Mouse (Mus musculus): ENCODE results near the gene Clta.

The Clta gene

GRCm38 (mm10) chr4:44004126-44004525, at the start of gene Clta:
Gene Clta, plus strand, starts transcription at chr4:44004452.
- in situ Hi-C loops (cut with MseI, MboI) = no loop called here

- in situ Hi-C loops (cut with MseI, MboI) = no loop called here
Measured at GRCm38 (mm10) chr4:43957292-43957845, 46.9 kb upstream of the Clta start, which contains the start of gene Glipr2. Gene Glipr2, plus strand, starts transcription at chr4:43957401.

DNA sequence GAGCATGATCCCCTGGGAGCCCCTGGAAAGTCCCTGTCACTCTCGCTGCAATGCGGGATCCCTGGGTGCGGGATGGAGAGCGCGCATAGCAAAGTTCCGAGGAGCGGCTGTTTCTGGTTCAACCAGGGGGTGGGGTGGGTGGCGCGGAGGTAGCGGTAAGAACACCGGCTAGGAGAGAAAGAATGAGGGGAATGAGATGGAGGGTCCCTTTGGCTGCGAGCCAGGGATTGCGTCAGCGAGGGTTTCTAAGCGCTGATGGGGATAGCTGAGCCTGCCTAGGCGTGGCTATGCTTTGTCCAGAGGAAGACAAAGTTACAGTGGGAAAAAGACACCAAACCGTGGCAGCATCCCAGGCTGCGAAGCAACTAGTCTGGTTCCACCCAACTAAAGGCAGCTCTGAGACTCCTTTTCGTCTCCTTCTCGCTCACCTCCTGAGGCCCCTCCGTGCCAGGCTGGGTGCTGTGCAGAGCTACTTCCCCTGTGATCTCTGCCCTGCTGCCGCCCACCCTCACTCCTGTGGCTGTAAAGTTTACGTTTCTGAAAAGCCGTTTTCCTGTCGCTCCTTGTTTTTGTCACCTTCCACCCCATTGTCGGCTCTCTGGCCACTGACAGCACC, 46.3 kb upstream of the Clta start:
- in situ Hi-C loops (cut with MseI, MboI) = no loop called here

DNA sequence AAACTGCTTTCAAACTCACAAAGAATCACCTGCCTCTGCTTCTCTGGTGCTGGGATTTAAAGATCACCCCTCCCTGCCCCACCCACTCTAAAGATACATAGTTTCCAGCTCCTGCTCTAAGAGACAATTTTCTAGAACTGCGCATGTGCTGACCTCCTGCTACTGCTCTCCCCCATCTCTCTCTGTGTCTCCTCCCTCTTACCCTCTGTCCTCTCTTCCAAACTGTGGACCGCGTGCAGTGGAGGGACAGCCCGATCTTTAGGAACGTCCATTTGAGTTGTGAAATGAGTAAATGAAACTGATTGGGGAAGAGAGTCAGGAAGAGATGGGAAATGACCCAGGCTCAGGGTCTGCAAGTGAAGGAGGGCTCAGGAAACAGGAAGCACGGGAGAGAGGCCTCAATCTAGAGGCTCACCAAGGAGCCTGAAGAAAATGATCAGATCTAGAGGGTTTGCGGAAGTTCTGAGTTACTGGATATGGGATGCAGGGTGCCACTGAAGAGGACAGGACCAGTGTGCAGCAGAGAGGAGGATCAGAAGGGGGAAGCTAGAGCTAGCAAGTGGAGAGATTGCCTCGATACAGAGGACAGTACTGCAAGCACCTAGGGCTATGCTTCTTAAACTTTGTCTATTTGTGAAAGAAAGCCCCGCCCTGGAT, 44.6 kb upstream of the Clta start:
- in situ Hi-C loops (cut with MseI, MboI) = no loop called here

DNA sequence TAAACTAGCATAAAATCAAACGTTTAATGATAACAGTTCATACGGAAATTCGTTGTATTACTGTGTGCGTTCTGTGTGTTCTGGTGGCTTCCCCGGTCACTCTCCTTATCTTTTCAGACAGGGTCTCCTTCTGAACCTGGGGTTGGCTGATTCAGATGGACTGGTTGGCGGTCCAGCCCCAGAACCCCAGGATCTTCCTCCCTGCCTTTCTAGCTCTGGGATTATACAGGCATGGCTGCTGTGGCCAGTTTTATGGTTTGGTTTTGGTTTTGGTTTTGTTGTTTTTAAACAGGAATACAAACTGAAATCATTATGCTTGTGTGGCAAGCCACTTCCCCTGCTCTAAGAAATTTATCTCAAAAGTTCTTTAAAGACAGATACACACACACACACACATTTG, 44.0 kb upstream of the Clta start:
- in situ Hi-C loops (cut with MseI, MboI) = no loop called here

- in situ Hi-C loops (cut with MseI, MboI) = no loop called here
Measured at GRCm38 (mm10) chr4:43964326-43964833, 39.9 kb upstream of the Clta start.

- in situ Hi-C loops (cut with MseI, MboI) = no loop called here
Measured at GRCm38 (mm10) chr4:43964951-43965684, 39.1 kb upstream of the Clta start.

- in situ Hi-C loops (cut with MseI, MboI) = no loop called here
Measured at GRCm38 (mm10) chr4:43965856-43966535, 38.3 kb upstream of the Clta start.

DNA sequence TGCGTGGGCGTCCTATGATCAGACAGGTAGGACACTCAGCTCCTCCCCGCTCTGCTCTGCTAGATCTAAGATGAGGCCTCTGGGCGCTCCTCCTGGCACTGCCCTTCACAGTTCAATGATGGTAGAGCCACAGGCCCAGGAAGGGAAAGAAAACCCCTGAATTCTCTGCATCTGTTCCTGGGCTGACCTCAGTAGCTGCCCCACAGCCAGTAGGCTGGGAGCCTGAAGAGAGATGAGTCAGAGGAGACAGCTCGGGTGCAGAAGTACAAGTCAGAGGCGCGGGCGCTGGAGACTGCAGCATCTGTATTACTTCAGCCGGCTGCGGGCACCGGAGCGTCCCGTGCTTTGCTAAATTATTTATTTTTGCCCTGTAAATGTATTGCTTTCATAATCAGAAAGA, 35.6 kb upstream of the Clta start:
- in situ Hi-C loops (cut with MseI, MboI) = no loop called here

GRCm38 (mm10) chr4:43969373-43969772, 34.9 kb upstream of the Clta start:
- in situ Hi-C loops (cut with MseI, MboI) = no loop called here

DNA sequence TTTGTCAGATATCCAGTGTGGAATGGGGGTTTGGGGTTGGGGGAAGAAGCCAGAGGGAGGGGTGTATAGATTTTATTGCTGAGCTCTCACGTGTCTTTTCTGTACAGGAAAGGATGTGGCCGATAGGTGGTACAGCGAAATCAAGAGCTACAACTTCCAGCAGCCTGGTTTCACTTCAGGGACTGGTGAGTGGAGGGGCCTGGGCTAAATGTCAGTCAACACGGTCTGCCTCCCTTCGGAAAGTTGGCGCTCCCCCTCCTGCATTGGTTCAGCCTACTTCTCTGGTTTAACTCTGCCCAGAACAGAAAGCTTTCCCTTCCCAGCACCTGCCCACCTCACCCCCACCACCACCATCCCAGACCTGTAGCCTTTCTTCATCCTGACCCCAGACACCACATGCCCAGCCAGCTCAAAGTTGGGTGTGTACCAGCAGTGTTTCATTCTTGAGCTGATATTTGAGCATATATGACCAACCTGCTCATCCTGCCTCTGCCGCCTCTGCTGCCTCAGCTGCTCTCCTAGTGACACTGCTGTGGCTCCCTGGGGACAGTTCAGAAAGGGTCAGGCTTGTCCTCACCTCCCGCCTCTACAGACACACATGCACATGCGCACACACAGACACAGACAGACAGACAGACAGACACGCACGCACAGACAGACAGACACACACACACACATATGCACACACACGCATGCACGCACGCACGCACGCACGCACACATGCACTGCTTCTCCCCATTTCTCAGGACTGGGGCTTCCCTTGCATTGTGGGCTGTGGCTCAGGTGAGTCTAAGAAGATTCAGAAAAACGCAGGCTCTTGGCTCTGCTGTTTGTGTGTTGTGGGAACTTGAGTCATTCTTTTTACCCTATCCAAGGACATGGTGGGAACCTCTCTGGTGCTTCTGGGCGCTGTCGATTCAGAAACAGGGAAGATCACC, 33.6 kb upstream of the Clta start:
- in situ Hi-C loops (cut with MseI, MboI) = no loop called here

DNA sequence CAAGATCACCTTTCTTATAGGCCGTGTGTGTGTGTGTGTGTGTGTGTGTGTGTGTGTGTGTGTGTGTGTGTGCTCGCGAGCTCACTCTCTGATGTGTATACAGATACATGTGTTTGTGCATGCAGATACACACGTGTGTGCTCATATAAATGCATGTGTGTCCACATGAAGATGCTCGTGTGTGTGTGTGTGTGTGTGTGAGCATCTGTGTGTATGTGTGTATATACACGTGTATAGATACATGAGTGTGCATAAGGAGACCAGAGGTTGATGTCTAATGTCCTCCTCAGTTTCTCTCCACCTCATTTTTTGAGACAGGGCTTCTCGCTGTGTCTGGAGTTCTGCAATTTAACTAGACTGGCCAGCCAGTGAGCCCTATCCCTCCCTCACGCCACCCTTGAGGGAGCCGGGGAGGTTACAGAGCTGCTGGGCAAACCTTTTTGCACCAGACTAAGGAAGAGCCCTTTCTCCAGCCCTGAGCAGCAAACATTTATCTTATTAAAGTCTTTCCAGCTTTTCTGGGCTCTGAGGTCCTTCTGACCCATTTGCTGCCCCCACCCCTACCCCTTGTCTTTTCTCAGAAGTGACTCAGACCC, 32.6 kb upstream of the Clta start:
- in situ Hi-C loops (cut with MseI, MboI) = no loop called here

DNA sequence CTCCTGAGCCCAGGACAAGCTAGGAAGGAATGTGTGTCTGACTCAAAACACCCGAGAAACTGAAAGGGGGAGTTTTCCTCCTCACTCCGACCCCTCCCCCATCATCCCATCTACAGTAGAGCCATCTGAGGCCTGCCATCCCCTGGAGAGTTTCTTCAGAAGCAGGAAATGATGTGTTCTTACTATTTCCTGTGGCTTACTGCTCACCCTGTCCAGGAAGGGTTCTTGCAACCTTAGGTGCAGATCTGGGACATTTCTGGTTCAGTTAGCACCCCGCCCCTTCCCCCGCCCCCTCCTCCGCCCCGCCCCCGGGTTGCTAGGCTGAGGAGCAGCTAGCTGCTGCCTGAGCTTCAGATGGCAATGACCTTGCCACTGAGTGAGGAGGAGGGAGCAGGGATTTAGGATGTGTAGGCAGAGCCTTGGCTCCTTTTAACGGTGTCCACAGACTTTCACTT, 32.1 kb upstream of the Clta start:
- in situ Hi-C loops (cut with MseI, MboI) = no loop called here

- in situ Hi-C loops (cut with MseI, MboI) = no loop called here
Measured at GRCm38 (mm10) chr4:43973526-43973981, 30.7 kb upstream of the Clta start.

- in situ Hi-C loops (cut with MseI, MboI) = no loop called here
Measured at GRCm38 (mm10) chr4:43974914-43975616, 29.2 kb upstream of the Clta start.

- in situ Hi-C loops (cut with MseI, MboI) = no loop called here
Measured at GRCm38 (mm10) chr4:43976223-43976740, 28.0 kb upstream of the Clta start.

DNA sequence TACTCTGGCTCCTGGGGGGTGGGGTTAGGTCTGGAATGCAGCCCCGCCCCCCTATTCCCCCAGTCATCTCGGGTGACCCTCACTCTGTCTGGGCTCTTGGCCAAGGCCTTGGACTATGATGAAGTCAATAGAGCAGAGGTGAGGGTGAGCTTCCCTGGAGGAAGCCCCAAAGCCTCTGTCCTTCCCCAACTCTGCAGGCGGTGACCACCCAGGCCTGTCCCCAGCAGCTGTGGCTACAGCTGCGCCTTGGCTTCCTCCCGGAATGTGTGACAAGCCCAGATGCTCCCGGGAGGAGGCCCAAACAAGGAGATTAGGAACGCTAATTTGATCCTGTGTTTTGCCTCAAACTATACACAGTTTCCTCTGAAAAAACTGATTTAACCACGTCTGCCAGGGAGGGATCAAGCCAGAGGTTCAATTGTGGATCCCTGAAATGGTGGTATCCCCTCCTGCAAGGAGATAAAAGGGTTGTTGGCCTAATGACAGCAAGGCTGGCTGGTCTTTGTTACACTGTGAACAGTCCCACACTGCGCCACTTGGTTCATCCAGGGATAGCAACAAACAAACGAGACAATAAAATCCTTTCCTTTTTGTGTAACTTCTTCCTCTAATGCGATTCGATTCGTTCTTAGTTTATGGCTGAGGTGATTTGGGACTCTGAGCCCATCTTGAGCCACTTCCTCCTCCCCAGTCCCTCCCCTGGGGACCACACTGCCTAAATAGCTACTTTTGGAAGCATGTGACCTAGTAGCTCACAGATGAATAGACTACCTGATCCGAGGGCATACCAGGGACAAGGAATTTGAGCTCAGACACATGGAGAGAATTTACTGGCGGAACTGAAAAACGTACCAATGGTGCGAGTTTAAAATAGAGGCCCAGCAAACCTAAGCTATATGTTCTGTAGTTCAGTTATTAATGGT, 25.5 kb upstream of the Clta start:
- in situ Hi-C loops (cut with MseI, MboI) = no loop called here

DNA sequence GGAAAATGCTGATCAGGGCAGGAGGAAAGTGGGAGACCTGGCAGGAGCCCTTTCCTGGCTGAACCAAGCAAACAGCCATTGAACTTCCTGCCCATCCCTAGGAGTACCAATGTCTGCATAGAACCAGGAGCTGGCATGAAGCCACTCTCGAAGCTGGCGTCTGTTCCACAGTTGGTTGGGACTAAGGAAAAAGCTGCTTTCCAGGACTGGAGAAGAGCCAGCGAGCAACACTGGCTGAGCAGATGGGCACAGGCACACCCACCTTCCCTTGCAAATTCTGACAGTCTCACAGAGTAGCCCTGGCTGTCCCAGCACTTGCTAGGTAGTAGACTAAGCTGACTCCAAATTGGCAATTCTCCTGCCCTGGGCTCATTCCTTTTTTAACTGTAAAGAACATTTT, 24.5 kb upstream of the Clta start:
- in situ Hi-C loops (cut with MseI, MboI) = loop anchor here in 1 of 2 experiments (5.0 kb wide), 1 partner anchor 52 kb away; no protein-coding TSS in a partner anchor

Measured in mouse trophoblast stem cell (cell line).